Mouse (Mus musculus): ENCODE measurements around the gene Tmem30a. TPM values are rescaled to one million over a fixed set of nuclear protein-coding genes. Genes with fewer than 3 reads are reported as not detected.

Tmem30a gene
- polyA plus RNA-seq, 1 experiment = 62.8 TPM

GRCm38 (mm10) chr9:79762519-79762918, 30.8 kb downstream of the Tmem30a start:
- 61% methylated on average over 6 of the region's 6 CpGs for WGBS
- no peak for DNase-seq

DNA sequence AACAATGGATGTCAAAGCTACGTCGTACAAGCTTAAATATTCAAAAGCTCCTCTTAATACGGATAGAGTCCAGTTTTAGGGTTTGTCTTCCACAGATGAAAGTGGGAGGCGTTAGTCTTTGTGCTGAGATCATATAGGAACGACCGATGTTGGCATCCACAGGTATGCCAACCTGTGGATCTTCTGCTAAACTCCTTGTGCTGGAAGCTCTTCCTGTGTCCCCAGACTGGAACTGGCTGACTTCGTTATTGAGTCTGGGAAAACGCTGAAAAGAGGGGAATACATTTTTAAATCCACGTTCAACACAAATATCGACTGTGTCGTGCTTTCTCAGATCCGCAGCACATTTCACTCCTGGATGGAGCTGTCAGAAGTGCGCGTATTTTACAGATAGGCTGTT, 33.2 kb downstream of the Tmem30a start:
- DNase-seq = peak; percentile 24
- Histone ChIP-seq H3K4me3 (replicated peaks; ENCODE audit: extremely low read depth, low read depth, low read length) (peak overlapping the region; percentile 82), H3K4me1 (ENCODE audit: control insufficient read depth, insufficient read depth, low read length) (peaks cover 2% of the 10 kb centered on the region; the same call in 1 of the 2 replicates)
- TF ChIP-seq POLR2A (IDR thresholded peaks at IDR 0.05; ENCODE audit: borderline replicate concordance, extremely low read depth, low read depth, low read length) (no peak), CTCF (IDR thresholded peaks at IDR 0.05; ENCODE audit: insufficient read depth, low read length) (no peak)
- WGBS = 3% methylated on average over 14 of the region's 14 CpGs

More at GRCm38 (mm10) chr9:79762519-79762918, 30.8 kb downstream of the Tmem30a start:
- peaks cover 4% of the 10 kb centered on the region; the same call in 1 of the 2 replicates for H3K4me1 ChIP-seq (ENCODE audit: control insufficient read depth, insufficient read depth, low read length)
- TF ChIP-seq CTCF (IDR thresholded peaks at IDR 0.05; ENCODE audit: insufficient read depth, low read length) (no peak), POLR2A (IDR thresholded peaks at IDR 0.05; ENCODE audit: borderline replicate concordance, extremely low read depth, low read depth, low read length) (no peak)
- H3K4me3 ChIP-seq (replicated peaks; ENCODE audit: extremely low read depth, low read depth, low read length) = no peak overlapping the region

DNA sequence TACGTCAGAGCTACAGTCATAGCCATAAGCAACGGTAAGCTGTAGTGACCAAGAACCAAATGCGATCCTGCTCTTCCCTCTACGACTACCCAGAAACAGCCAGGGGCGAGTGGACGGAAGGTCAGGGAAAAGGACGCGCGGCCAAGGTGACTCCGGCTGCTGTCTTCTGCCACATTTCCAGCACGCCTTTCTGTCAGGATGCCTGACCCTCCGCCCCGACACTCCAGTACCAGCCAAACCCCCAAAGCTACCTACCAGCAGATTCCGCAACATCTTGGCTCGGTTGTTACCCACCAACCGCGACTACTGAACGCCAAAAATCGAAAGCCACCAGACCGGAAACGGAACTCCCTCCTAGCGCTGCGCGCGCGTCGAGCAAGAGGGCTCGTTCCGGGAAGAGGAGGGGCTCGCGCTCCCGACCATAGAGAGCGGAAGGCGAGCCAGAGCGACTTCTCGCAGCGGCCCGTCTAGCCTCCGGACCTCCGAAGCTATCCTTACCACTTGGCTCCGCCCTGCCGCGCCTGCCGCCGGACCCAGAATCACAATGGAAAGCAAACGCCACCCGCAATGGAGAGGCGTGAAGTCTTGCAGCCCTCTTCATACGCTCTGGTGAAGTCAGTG, 33.8 kb downstream of the Tmem30a start, which contains the start of gene Cox7a2:
Gene Cox7a2 (minus strand): TSS at position 494 of the 621 bp plus-strand sequence.
- under 1% methylated on average over 49 of the region's 49 CpGs for WGBS
- DNase-seq = peak; percentile 93
- TF ChIP-seq CTCF (IDR thresholded peaks at IDR 0.05; ENCODE audit: insufficient read depth, low read length) = no peak
- TF ChIP-seq POLR2A (IDR thresholded peaks at IDR 0.05; ENCODE audit: borderline replicate concordance, extremely low read depth, low read depth, low read length) = peak; percentile 73; the same call in 1 of the 2 replicates

DNA sequence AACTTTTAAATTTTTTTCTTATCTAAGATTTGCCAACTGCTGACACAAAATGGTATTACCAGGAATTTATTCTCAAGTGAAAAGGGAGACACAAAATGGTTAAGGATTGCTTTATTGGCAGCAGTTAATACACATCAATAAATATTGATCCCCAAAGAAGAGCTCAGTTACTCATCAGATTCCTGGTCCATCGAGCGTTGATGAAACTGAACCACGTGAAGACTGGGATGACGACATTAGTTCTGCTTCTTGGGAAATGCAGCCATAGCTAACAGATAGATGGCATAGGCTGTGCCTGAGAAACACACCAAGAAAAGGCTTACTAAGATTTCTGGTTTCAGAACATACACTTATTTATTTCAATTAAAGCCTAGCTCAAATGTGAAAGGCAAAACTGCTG, 38.0 kb downstream of the Tmem30a start:
- H3K4me3 ChIP-seq (replicated peaks; ENCODE audit: extremely low read depth, low read depth, low read length) = no peak overlapping the region
- TF ChIP-seq CTCF (IDR thresholded peaks at IDR 0.05; ENCODE audit: insufficient read depth, low read length) = no peak
- TF ChIP-seq POLR2A (IDR thresholded peaks at IDR 0.05; ENCODE audit: borderline replicate concordance, extremely low read depth, low read depth, low read length) = no peak
- 91% methylated on average over 4 of the region's 4 CpGs for WGBS

More for the DNA sequence above, 33.8 kb downstream of the Tmem30a start, which contains the start of gene Cox7a2:
- Histone ChIP-seq H3K4me1 (ENCODE audit: control insufficient read depth, insufficient read depth, low read length) (peaks cover 2% of the 10 kb centered on the region; the same call in 1 of the 2 replicates), H3K4me3 (replicated peaks; ENCODE audit: extremely low read depth, low read depth, low read length) (peak within 1 kb of the TSS; percentile 89)

DNA sequence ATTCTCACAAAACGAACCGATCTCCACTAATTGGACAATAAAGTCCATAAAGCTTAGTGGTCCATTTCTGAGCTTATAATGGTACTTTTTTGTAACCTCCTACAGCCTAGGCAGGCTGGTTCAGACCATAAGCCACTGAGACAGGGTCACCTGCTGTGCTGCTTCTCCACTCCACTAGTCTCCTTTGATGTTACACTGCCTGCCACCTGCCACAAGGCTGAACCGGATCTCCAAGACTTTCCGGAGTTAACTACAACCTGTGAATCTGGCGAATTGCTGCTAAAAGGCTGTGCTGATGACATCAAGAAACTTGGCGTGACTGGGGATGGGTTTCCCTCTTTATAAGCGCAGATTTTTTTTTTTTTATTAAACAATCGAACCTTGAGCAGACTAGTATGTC, 41.5 kb downstream of the Tmem30a start:
- no peak for TF ChIP-seq CTCF (IDR thresholded peaks at IDR 0.05; ENCODE audit: insufficient read depth, low read length)
- 83% methylated on average over 8 of the region's 8 CpGs for WGBS

More for the DNA sequence above, 38.0 kb downstream of the Tmem30a start:
- no peak for DNase-seq
- H3K4me1 ChIP-seq (ENCODE audit: control insufficient read depth, insufficient read depth, low read length) = peaks cover 2% of the 10 kb centered on the region; the same call in 1 of the 2 replicates

GRCm38 (mm10) chr9:79750709-79751108, 42.6 kb downstream of the Tmem30a start:
- 44% methylated on average over 7 of the region's 7 CpGs for WGBS

More for the DNA sequence above, 41.5 kb downstream of the Tmem30a start:
- Histone ChIP-seq H3K4me1 (ENCODE audit: control insufficient read depth, insufficient read depth, low read length) (no peaks in the 10 kb centered on the region), H3K4me3 (replicated peaks; ENCODE audit: extremely low read depth, low read depth, low read length) (no peak overlapping the region)
- DNase-seq = no peak

DNA sequence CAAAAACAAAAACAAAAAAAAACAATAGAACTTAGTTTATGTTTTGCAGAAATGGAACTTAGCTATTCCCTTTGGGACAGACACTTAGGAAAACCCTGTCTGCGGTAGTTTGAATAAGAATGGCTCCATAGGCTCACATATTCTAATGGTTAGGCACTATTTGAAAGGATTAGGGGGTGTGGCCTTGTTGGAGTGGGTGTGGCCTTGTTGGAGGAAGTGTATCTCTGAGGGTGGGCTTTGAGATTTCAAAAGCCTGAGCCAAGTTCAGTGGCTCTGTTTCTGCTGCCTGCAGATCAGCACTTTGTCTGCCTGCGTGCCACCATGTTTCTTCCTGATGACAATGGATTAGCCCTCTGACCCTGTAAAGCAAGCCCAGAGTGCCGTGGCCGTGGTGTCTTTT, 48.3 kb downstream of the Tmem30a start:
- H3K4me3 ChIP-seq (replicated peaks; ENCODE audit: extremely low read depth, low read depth, low read length) = no peak overlapping the region
- DNase-seq = no peak
- WGBS = 78% methylated on average over 4 of the region's 4 CpGs
- no peaks in the 10 kb centered on the region for H3K4me1 ChIP-seq (ENCODE audit: control insufficient read depth, insufficient read depth, low read length)
- TF ChIP-seq POLR2A (IDR thresholded peaks at IDR 0.05; ENCODE audit: borderline replicate concordance, extremely low read depth, low read depth, low read length) (no peak), CTCF (IDR thresholded peaks at IDR 0.05; ENCODE audit: insufficient read depth, low read length) (no peak)

More at GRCm38 (mm10) chr9:79750709-79751108, 42.6 kb downstream of the Tmem30a start:
- no peak for TF ChIP-seq CTCF (IDR thresholded peaks at IDR 0.05; ENCODE audit: insufficient read depth, low read length)
- no peak for TF ChIP-seq POLR2A (IDR thresholded peaks at IDR 0.05; ENCODE audit: borderline replicate concordance, extremely low read depth, low read depth, low read length)
- Histone ChIP-seq H3K4me1 (ENCODE audit: control insufficient read depth, insufficient read depth, low read length) (no peaks in the 10 kb centered on the region), H3K4me3 (replicated peaks; ENCODE audit: extremely low read depth, low read depth, low read length) (no peak overlapping the region)
- no peak for DNase-seq

GRCm38 (mm10) chr9:79735608-79736007, 57.7 kb downstream of the Tmem30a start:
- WGBS = 78% methylated on average over 6 of the region's 6 CpGs
- no peak for DNase-seq
- Histone ChIP-seq H3K4me3 (replicated peaks; ENCODE audit: extremely low read depth, low read depth, low read length) (no peak overlapping the region), H3K4me1 (ENCODE audit: control insufficient read depth, insufficient read depth, low read length) (no peaks in the 10 kb centered on the region)
- TF ChIP-seq CTCF (IDR thresholded peaks at IDR 0.05; ENCODE audit: insufficient read depth, low read length) (no peak), POLR2A (IDR thresholded peaks at IDR 0.05; ENCODE audit: borderline replicate concordance, extremely low read depth, low read depth, low read length) (no peak)

DNA sequence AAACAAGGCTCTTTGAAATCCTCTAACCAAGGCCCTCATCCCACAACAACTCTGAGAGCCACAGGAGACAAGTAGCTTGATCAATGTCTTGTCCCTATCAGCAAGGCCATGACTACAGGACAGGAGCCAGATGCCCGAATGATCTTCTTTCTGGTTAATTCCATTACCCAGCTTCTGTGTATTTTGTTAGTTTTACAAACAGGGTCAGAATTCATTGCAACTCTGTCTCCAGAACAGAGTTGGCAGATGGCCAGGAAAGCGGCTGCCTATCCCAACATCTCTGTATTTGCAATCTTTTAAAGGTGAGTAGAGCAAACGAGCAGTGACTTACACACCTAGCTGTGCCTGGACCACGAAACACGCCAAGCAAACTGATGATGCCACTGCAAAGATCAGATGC, 63.0 kb downstream of the Tmem30a start:
- DNase-seq = no peak
- TF ChIP-seq POLR2A (IDR thresholded peaks at IDR 0.05; ENCODE audit: borderline replicate concordance, extremely low read depth, low read depth, low read length) (no peak), CTCF (IDR thresholded peaks at IDR 0.05; ENCODE audit: insufficient read depth, low read length) (no peak)
- 57% methylated on average over 5 of the region's 5 CpGs for WGBS
- no peak overlapping the region for H3K4me3 ChIP-seq (replicated peaks; ENCODE audit: extremely low read depth, low read depth, low read length)
- H3K4me1 ChIP-seq (ENCODE audit: control insufficient read depth, insufficient read depth, low read length) = no peaks in the 10 kb centered on the region

DNA sequence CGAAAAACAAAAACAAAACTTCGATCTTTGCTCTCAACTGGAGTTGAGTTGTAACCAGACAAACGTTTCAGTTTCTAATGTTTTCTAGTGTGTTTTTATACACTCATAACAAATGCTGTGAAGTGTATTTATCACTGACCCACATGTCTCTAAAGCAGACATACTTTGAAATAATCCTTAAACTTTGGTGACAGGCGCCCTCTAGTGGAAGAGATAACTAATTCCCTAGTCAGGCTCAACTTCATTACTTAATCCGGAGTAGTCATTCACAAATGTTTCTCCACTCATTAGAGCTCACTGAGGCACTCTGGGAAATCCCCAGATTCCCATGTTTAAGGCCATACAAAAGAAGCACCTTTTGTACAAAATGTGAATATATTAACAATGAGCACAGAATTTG, 70.2 kb downstream of the Tmem30a start:
- WGBS = 35% methylated on average over 5 of the region's 5 CpGs
- TF ChIP-seq POLR2A (IDR thresholded peaks at IDR 0.05; ENCODE audit: borderline replicate concordance, extremely low read depth, low read depth, low read length) = no peak
- TF ChIP-seq CTCF (IDR thresholded peaks at IDR 0.05; ENCODE audit: insufficient read depth, low read length) = peak; percentile 20; the same call in 1 of the 2 replicates
- H3K4me1 ChIP-seq (ENCODE audit: control insufficient read depth, insufficient read depth, low read length) = no peaks in the 10 kb centered on the region; the same call in none of the 2 replicates
- H3K4me3 ChIP-seq (replicated peaks; ENCODE audit: extremely low read depth, low read depth, low read length) = no peak overlapping the region
- no peak for DNase-seq

All from lung, adult 2 months (tissue).